Mouse (Mus musculus) c-Kit-negative CD71-positive TER-119-positive erythroid progenitor cells, embryonic 14.5 days (primary cell): ENCODE data around the gene Srebf1.
A peak's percentile ranks its signal among the peaks of the same experiment; 100 is the strongest.

Experiments used
- DNase-seq: peaks from one replicate; pipeline ENCODE4 v3.0.0-alpha.2; 2013; ENCODE audit warnings: low read depth, low spot score

The Srebf1 gene

GRCm38 (mm10) chr11:60178005-60178404 lies 44.4 kb downstream of the Srebf1 start:
- DNase-seq = no peak

GRCm38 (mm10) chr11:60176975-60177657 lies 45.3 kb downstream of the Srebf1 start:
- DNase-seq = no peak

- DNase-seq = no peak
Observed at GRCm38 (mm10) chr11:60176182-60176974, 46.0 kb downstream of the Srebf1 start.

GRCm38 (mm10) chr11:60175371-60176181 lies 46.8 kb downstream of the Srebf1 start:
- no peak for DNase-seq

GRCm38 (mm10) chr11:60173606-60174184 lies 48.7 kb downstream of the Srebf1 start:
- DNase-seq = no peak

GRCm38 (mm10) chr11:60172074-60172473 lies 50.3 kb downstream of the Srebf1 start:
- no peak for DNase-seq

- no peak for DNase-seq
Observed at GRCm38 (mm10) chr11:60168780-60169179, 53.6 kb downstream of the Srebf1 start.

- DNase-seq = no peak
Observed at GRCm38 (mm10) chr11:60165076-60165475, 57.3 kb downstream of the Srebf1 start.

GRCm38 (mm10) chr11:60164450-60164849 lies 57.9 kb downstream of the Srebf1 start:
- DNase-seq = no peak

GRCm38 (mm10) chr11:60163362-60163761 lies 59.0 kb downstream of the Srebf1 start:
- DNase-seq = no peak

GRCm38 (mm10) chr11:60162547-60162946 lies 59.8 kb downstream of the Srebf1 start:
- no peak for DNase-seq

- DNase-seq = no peak
Observed at GRCm38 (mm10) chr11:60161146-60161874, 61.1 kb downstream of the Srebf1 start.

GRCm38 (mm10) chr11:60160454-60161114 lies 61.8 kb downstream of the Srebf1 start:
- no peak for DNase-seq

GRCm38 (mm10) chr11:60159955-60160354 lies 62.4 kb downstream of the Srebf1 start:
- DNase-seq = peak; percentile 12

GRCm38 (mm10) chr11:60158271-60158670 lies 64.1 kb downstream of the Srebf1 start:
- no peak for DNase-seq

GRCm38 (mm10) chr11:60155690-60156089 lies 66.7 kb downstream of the Srebf1 start:
- DNase-seq = no peak

GRCm38 (mm10) chr11:60153936-60154335 lies 68.4 kb downstream of the Srebf1 start:
- no peak for DNase-seq

- no peak for DNase-seq
Observed at GRCm38 (mm10) chr11:60152339-60152738, 70.0 kb downstream of the Srebf1 start.

GRCm38 (mm10) chr11:60150677-60151076 lies 71.7 kb downstream of the Srebf1 start:
- DNase-seq = no peak
